Mouse (Mus musculus): ENCODE data around the gene Zfp93.

DNA sequence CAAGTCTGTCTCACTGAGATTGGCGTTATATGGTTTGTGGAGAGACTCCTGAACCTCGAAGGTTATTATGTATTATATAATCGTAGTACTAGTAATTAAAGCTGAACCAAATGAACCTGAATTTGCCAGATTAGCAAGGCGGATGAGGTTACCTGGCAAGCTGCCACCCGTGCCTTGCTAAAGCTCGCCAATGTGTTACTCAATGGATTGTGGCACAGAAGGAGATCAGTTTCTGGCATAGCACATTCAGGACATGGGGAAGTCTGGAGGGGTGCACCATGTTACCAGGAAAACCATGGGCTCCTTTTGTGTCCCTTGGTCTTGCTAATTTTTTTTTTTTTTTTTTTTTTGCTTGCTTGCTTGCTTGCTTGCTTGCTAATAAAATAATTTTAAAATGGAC lies 55.0 kb downstream of the Zfp93 start:
- TF ChIP-seq CTCF (IDR thresholded peaks at IDR 0.05) (no peak), EP300 (IDR thresholded peaks at IDR 0.05) (no peak)
